Mouse (Mus musculus): ENCODE data around the gene Slc47a2.

Slc47a2 gene

DNA sequence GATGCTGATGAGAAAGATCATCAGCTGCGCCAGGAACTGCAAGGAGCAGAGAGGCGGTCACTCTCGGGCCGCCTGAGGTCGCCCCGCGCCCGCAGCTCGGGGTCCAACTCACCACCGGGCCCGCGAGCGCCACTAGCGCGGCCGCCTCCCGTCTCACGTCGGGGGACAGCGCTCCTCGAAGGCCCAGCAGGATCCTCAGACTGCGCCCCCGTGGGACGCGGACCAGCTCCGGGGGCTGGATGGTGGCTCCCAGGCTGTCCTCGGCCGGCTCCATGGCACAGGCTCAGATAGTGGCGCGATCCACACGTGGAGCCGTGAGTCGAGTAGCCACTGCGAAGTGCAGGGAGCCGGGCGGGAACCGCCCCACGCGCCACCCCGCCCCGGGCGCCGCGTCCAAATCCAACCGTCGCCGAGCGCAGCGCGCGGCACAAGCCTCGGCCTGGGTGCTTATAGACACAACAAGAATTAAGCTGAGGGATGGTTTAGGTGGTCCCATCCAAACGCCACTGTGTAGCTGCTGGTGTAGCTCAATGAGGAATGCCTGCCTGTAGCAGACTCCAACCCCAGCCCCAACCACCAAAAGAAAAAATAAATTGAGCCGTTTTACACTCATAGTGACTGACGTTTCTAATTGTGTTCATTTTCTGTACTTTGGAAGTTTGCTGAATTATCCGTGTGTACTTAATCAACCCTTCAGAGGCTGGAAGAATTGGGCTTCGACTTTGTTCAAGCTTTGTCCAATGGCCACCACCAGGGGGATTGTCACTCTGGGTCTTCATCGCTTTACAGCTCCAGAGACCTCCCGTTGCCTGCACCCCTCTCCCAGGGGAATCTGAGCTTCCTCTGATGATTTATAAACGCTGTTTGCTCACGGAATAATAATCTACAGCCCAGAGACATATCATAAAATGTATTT, at the start of gene Slc47a2:
Gene Slc47a2, minus strand, starts transcription at position 356 of the 916 bp plus-strand sequence.
- peak in 1 of 2 experiments; percentile 4 for DNase-seq (ENCODE audit: low spot score in 2 of 2)

DNA sequence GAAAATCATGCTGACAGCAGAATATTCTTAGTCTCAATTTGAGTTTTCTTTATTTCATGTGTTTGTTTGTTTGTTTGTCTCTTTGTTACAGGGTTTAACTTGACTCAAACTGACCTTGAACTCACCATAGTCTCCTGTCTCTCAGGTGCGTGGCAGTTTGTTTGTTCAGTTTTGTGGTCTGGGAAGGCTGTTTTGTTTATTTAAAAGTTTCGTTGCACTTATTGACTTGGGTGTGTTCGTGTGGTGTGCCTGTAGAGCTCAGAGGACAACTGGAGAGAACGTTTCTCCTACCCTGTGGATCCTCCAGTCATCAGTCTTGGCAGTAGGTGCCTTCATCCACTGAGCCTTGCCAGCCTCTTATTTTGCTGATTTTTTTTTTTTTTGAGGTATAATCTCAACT, 46.3 kb upstream of the Slc47a2 start:
- DNase-seq (ENCODE audit: low spot score in 2 of 2), result no peak

DNA sequence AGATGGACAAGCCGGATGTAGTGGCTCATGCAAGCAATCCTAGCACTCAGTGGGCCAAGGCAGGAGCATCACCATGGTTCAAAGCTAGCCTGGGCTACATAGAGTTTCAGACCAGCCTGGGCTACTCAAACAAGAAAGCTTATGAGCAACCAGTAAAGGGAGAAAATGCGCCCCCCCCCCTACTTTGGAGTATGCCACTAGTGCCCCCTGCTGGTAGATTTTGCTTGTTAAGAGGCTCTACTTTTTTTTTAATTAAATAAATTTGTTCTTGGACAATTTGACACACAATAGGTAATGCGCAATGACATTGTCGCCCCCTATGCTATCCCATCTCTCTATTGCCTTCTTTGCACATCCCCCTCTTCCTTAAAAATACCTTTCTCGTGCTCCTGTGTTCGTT, 45.4 kb upstream of the Slc47a2 start:
- DNase-seq (ENCODE audit: low spot score in 2 of 2), result peak; percentile 12 to 29

DNA sequence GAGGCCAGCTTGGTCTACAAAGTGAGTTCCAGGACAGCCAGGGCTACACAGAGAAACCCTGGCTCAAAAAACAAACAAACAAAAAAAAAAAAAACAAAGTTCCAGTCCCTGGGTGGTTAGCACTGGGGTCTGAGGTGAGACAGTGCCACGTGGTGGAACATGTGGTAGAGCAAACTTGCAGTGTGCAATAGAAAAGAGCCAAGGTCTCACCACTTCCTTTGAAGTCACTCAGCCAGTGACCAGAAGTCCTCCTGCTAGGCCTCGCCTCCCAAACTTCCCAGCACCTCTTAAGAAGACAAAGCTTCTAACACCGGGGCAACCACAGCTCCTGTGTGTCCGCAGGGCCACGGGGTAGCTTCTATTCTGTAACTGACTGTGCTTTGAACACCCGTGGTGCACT, 44.6 kb upstream of the Slc47a2 start:
- no peak for DNase-seq (ENCODE audit: low spot score in 2 of 2)

DNA sequence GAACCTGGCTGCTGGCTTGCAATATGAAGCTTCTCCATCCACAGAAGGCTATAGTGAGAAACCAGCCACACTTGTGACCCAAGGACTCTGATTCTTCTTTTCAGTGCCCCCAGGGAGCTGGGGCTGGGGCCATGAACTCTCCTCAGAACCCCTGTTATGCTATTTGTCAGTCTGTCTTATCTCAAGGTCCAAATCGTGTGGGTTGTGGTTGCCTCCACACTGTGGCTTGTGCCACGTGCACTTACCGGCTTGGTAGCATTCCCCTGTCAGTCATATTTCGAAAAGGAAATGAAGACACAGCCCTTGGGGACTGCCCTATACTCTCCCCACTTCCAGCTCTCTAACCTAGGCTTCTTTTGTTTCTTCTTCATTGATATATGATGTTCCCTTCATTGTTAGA, 43.1 kb upstream of the Slc47a2 start:
- no peak for DNase-seq (ENCODE audit: low spot score in 2 of 2)

DNA sequence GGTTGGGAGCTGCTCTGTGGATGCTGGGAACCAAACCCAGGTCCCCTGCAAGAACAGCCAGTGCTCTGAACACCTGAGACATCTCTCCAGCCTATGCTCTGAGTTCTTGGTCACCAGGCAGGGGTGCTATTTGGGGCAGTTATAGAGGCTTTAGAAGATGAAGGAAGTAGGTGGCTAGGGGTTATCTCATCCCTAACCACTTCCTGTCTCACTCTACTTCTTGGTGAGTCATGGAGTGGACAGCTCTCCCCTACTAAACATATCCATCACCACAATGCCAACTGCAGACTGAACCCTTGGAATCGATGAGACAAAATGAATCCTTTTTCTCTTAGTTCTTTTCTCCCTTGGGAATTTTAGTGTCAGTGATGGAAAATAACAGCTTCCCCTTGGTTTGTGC, 38.6 kb upstream of the Slc47a2 start:
- DNase-seq (ENCODE audit: low spot score in 2 of 2), result no peak

DNA sequence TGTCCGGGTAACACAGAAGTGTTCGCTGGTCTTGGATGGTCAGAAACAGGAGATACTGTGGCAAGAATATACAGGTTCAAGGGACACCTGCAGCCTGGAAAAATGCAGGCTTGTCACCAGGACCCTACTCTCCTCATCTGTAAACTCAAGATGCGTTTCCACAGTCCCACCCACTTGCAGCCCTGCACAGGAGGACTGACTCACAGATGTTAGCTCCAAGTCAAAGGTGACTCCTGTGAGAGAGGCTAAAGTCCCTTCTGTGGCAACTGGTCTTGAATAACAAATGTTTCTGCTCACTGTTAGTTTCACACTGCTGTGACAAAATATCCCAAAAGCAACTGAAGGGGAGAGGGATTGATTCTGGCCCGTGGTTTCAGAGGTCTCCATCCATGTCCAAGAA, 36.0 kb upstream of the Slc47a2 start:
- DNase-seq (ENCODE audit: low spot score in 2 of 2), result no peak

DNA sequence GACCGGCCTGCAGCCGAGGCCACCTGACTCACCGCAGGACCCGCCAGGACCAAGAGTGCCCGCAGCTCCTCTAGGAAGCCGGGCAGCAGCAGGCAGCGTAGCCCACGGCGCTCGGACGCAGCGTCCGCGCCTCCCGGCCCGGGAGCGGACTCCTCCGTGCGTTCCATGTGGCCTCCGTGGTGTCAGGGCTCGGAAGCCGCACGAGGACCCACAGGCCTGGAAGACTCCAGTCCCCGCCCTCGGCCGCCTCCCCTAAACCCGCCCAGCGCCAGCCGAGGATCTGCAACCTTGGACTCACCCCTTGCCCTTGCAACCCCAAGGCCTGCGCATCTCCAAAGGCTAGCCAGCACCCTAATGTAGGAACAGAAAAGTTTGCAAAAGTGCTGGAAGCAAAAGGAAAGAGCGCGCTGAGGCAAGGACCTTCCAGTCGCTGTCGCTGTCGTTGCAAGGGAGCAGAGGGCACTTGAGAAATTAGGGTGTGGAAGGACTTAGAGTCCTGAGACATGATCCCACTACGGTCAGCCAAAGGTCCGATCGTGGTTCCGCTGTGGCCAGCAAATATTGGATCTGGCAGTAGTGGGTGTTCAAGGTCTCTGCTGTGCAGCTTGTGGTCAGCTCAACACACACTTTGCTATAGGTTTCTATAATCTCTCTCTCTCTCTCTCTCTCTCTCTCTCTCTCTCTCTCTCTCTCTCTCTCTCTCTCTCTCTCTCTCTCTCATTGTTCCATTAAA, 35.4 kb upstream of the Slc47a2 start, which contains the start of gene Slc47a1:
Gene Slc47a1, minus strand, starts transcription at position 465 of the 733 bp plus-strand sequence.
- no peak for DNase-seq (ENCODE audit: low spot score in 2 of 2)

DNA sequence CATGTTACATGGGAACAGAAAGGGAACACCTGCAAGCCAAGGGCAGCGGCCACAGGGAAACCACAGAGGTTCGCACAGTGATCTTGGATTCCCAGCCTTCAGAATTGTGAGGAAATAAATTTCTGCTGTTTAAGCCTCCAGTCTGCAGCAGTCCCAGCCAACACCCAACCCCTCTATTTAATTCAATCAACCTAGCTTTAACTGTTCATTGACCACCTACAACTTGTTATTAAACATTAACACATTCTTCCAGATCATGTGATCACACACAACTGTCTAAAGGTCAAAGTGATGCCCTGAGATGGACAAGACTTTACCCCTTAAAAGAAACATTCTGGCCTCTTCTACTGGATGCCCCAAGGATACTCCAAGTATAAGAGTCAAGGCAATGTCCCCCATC, 26.0 kb upstream of the Slc47a2 start:
- DNase-seq (ENCODE audit: low spot score in 2 of 2), result no peak

DNA sequence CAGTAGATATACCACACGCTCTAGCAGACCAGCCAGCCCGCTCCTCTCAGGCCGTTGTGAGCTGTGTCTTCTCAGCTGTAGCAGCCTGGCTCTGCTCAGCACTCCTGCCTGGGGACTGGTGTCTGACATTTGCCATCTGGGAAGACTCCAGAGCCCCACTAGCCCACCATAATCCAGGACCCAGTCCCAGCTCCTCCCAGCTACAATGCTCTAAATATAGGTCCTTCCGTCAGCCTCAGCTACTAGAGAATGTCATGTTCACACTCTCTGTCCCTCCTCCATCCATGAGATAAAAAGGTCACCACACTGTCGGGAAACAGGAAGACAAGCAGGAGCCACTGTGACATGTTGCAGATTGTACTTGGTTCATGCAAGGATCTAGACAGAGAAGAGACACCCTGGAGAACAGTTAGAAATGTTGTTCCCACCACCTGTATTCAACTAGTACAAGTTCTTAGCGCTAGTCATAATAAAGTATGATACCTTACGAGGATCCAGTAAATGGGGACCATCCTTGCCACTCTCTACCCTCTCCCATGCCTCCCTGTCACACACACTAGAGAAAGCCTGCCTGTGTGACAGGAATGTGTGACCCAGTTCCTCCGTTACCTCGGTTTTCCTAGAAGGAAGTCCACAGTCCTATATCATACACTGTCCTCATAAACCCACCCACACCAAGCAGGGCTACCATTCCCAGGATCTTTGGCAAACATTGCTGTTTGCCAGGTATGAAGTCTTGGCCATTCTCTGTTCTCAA, 24.0 kb upstream of the Slc47a2 start:
- no peak for DNase-seq (ENCODE audit: low spot score in 2 of 2)

DNA sequence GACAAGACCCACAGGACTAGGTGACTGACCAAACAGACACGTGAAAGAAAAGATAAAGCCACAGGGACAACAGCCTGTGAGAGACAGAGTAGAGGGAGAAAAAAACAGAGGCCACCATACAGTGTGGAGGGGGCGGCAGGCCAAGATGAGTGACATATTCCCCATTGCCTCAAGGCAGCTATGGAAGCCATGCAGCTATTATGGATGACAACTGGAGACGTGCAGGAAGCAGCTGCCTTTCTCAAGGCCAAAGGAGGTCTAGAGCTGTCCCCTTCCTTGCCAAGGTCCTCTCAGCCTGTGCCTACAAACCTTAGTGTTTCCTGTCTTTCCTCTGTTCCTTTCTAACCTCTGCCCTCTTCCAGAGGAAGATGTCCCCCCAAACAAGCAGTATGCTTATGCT, 23.3 kb upstream of the Slc47a2 start:
- no peak for DNase-seq (ENCODE audit: low spot score in 2 of 2)

DNA sequence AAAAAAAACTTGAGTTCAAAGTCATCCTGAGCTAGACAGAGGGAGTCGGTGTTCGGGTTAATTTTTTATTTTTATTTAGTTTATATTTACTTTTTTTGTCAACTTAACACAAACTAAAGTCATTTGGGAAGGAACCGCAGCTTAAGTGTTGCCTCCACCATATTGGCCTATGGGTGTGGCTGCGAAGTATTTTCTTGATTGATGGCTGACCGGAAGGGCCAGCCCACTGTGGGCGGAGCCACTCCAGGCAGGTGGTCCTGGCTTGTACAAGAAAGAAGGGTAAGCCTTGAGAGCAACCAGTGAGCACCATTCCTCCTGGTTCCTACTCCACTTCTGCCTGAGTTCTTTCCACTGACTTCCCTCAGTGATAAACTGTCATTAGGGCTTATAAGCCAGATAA, 21.4 kb upstream of the Slc47a2 start:
- DNase-seq (ENCODE audit: low spot score in 2 of 2), result no peak

DNA sequence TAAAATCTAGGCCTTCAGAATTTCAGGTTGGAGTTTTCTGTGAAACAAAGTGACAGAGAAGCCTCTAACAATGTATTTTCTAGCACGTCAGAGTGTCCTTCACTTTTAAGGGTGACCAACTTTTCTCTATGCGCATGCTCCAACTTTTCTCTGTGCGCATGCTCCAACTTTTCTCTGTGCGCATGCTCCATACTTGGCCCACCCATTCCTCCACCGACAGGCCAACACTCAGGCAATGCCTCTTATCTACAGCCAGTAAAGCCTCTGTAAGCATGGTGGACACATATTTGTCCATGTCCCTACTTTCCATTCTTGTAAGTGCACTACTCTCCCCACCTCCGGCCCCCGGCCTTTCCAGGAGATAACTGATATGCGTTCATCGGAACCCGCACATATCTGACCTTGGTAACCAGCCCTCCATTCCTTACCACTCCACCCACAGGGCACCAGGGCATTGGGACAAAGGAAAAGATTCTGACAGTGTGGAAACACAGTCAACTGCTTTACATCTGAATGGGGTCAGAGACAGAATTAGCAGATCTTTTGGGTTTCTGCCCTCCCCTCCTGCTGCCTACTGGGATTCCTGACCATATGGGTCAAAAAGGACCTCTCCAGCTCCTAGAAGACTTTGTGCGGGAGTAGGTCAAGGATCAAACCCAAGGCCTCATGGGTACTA, 19.0 kb upstream of the Slc47a2 start:
- no peak for DNase-seq (ENCODE audit: low spot score in 2 of 2)

DNA sequence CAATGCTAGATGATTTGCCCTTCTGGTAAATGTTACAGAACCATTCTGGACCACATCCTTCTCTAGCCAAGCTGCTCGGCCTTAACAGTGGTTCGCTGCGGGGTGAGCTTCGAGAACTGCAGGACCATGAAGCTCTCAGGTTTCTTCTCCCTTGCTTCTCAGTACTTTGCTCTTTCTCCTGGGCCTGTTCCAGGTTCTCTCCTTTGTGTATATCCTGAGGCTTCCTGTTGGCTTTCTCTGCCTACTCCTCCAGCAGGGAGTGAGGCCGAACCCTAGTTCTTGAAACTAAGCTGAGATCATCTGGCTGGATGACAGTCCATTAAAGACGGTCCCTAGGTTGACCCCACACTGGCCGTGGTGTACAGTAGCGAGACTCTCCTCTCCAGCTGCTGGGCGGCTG, 13.9 kb upstream of the Slc47a2 start:
- DNase-seq (ENCODE audit: low spot score in 2 of 2), result no peak

DNA sequence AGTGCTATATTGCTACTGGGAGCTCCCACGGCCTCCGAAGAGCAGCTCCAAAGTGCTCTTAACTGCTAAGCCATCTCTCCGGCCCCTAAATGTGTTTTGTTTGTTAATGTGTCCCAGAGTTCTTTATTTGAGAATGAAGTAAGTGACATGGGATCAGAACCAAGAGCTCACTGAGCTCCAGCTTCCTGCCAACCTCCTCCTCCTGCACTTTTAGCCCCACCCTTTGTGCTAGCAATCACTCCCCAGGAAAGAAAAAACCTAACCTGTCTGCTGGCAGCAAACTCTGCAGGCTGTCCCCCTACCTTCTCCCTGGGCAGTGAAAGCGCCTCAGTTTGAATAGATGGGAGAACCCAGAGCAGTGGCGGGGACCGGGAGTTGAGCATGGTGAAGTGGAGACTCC, 13.5 kb upstream of the Slc47a2 start:
- no peak for DNase-seq (ENCODE audit: low spot score in 2 of 2)

DNA sequence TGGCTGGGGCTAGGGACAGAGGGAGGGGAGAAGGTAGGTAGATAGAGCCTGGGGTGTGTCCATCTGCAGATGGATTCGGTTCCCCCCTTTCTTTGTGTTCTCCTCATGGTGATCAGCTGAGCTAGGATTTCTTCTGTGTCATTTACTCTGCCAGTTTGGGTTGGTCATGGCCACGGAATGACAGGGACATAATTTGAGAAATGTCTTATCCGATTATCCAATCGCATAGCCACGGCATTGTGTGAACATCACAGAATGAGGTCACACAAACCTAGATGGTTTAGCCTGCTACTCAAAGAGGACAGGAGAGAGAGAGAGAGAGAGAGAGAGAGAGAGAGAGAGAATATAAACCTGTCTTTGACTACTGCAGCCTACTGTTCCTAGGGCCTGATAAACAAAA, 12.7 kb upstream of the Slc47a2 start:
- DNase-seq (ENCODE audit: low spot score in 2 of 2), result no peak

DNA sequence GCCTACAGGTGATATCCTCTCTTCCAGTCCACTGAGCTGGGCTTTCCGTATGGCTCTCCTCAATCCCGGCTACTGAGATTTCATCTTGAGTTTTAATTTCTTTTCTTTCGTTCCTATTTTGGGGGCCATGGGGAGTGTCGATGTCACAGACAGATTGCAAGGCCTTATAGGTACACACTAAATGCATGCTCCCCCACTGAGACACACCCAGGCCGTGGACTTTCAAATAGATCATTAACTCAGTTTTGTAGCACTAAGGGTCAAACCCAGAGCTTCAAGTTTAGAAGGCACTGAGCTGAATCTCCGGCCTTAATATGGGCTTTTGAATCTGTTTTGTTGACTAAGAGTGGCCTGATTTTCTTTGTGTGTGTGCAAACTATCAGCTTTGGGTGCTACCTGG, 11.7 kb upstream of the Slc47a2 start:
- no peak for DNase-seq (ENCODE audit: low spot score in 2 of 2)

DNA sequence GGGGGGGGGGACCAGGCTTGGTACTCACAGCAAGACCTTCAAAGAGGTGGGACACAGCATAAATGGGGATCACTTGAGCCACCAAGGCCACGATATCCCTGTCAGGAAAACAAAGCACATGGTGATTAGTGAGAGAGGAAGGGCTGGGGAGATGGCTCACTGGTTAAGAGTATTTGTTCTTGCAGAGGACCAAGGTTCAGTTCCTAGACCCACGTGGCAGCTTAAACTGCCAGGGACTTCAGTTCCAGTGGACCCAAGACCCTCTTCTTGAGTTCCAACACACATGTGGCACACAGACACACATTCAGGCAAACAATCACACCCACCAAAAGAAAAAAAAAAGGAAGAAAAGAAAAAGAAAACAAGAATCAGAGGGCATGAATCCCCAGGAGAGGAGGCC, 10.4 kb upstream of the Slc47a2 start:
- no peak for DNase-seq (ENCODE audit: low spot score in 2 of 2)

DNA sequence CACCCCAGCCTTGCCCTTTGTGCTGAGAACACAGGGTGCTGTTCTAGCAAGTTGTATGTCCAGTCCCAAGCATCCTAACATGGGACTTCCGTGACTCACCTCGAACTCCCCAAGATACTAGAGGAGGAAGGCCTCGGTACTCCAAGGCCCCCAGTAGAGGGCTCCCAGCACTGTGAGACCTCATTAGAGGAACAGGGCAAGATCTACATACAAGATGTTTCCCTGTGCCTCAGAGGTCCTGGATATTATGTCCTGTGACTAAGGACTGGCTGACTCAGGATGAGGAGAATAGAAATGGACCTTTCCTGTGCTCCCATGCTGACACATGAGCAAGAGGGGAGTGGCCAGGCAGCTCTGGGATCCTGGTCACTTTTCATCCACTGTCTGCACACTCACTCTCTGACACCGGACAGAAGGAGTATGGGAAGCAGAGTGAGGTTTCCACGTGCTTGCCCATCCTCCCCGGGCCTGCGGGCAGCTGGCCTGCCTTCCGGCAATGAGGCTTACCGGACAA, 9.5 kb upstream of the Slc47a2 start:
- DNase-seq (ENCODE audit: low spot score in 2 of 2), result no peak

DNA sequence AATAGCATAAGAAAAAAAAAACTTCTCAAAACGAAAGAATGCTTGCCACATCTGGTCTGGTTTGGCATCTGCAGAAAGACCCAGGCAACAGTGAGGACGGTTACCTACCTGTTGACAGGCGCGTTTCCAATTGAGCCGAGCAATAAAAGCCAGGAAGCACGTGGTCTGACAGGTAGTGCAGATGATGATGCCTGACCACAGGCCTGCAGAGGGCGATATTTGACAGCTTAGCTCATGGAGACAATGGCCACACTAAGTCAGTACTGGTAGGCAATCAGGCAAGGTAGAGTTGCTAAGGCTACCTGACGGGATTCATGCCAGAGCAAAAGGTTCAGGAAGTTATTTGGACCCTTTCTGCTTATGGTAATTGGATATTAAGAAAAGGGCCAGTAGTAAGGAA, 6.7 kb upstream of the Slc47a2 start:
- DNase-seq (ENCODE audit: low spot score in 2 of 2), result peak; percentile 57 to 66

DNA sequence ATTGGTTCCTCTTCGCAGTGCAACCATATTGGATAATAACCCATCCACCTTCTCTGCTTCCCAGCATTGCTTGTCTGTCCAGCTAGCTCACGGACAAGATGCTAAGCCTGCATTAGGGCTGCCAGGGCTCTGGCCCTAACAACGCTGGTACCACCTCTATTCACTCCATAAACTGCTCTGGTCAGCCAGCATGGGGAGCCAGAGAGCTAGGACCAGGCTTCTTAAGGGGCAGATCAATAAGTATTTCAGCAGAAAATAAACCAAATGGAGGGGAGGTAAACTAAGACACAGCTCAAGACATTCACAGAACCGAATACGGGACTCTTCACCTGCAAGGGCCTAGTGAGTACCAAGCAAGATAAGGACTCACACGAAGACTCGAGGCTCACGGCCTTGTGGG, 3.5 kb upstream of the Slc47a2 start:
- DNase-seq (ENCODE audit: low spot score in 2 of 2), result no peak

DNA sequence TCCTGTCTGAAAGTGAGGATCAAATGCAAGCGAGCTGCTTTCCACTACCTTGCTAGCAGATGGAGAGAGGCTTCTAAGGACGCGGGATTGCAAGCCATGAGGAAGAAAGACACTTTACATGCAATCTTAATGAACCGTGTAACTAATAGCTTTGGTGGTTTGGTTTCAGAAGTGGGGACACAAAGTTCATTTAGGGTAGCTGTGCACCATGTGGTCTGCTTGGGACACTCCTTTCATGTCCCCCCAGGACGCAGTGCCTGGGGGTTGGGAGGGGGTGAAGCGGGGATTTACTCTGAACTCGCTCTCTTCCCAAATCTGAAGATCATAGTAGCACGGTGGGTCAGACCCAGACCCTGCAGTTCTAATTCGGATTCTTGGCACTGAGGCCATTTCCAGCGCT, 689 bp downstream of the Slc47a2 start:
- no peak for DNase-seq (ENCODE audit: low spot score in 2 of 2)
